Mouse (Mus musculus) neutrophil, adult 5-6 weeks (primary cell): ENCODE results near the gene P2ry10. TPM values are rescaled to one million over a fixed set of nuclear protein-coding genes. Genes with fewer than 3 reads are reported as not detected.

Source experiments
- total RNA-seq: library from RNA; stranded (forward); fragments of 200-1000 nt; gene quantifications from 2 replicates; pipeline ENCODE4 v1.2.3, GENCODE M21; 2017

The P2ry10 gene
- total RNA-seq, 1 experiment from 2014 or later: 191 TPM

Other genes starting within 250 kb of the P2ry10 start
- not detected in 2 replicates for gene Rtl3, start 247.8 kb upstream of the P2ry10 start, total RNA-seq
- gene Lpar4, start 167.9 kb upstream of the P2ry10 start, total RNA-seq: not detected in 2 replicates
- gene P2ry10b, start 60.4 kb downstream of the P2ry10 start, total RNA-seq: 27.5 and 29.9 TPM in 2 replicates
- 51.8 and 57.1 TPM in 2 replicates for gene Gpr174, start 167.4 kb downstream of the P2ry10 start, total RNA-seq